Mouse (Mus musculus) midbrain, embryonic 11.5 days (tissue): ENCODE measurements around the gene Tmsb15l. TPM values are rescaled to one million over a fixed set of nuclear protein-coding genes. Genes with fewer than 3 reads are reported as not detected.

Experiments used
- ATAC-seq: fragments of 200-750 bp; cut with Nextera tagmentation; 2 replicates; pipeline ENCODE4 v1.8.0; 2017; ENCODE audit warnings: moderate TSS enrichment, moderate library complexity; ENCODE audit not compliant: low FRiP score
- DNase-seq: peaks from one replicate; pipeline ENCODE4 v3.0.0; 2015; ENCODE audit warnings: low spot score; ENCODE audit errors: missing footprints
- H3K27ac ChIP-seq: fragments of 300-500 bp; sonication (generic); 2 replicates; pipeline ENCODE4 v1.5.1; 2014; ENCODE audit warnings: low read depth, low read length
- H3K27me3 ChIP-seq: fragments of 300-500 bp; sonication (generic); 2 replicates; pipeline ENCODE4 v1.6.1; 2014; ENCODE audit warnings: mild to moderate bottlenecking, low read length, moderate library complexity, mixed read lengths; ENCODE audit not compliant: control insufficient read depth, insufficient read depth
- H3K36me3 ChIP-seq: fragments of 300-500 bp; sonication (generic); 2 replicates; pipeline ENCODE4 v1.6.1; 2014; ENCODE audit warnings: mild to moderate bottlenecking, low read length, moderate library complexity, mixed read lengths; ENCODE audit not compliant: control insufficient read depth, insufficient read depth
- H3K4me1 ChIP-seq: fragments of 300-500 bp; sonication (generic); 2 replicates; pipeline ENCODE4 v1.6.1; 2014; ENCODE audit warnings: low read length; ENCODE audit not compliant: control insufficient read depth, insufficient read depth
- H3K4me2 ChIP-seq: fragments of 300-500 bp; sonication (generic); 2 replicates; pipeline ENCODE4 v1.6.1; 2014; ENCODE audit warnings: mild to moderate bottlenecking, moderate library complexity
- H3K4me3 ChIP-seq: fragments of 300-500 bp; sonication (generic); 2 replicates; pipeline ENCODE4 v1.5.1; 2014; ENCODE audit warnings: low read depth, low read length
- H3K9ac ChIP-seq: fragments of 300-500 bp; sonication (generic); 2 replicates; pipeline ENCODE4 v1.6.1; 2014; ENCODE audit warnings: low read length
- H3K9me3 ChIP-seq: fragments of 300-500 bp; sonication (generic); 2 replicates; pipeline ENCODE4 v1.6.1; 2016; ENCODE audit warnings: low read length; ENCODE audit not compliant: control insufficient read depth
- polyA plus RNA-seq: library from polyadenylated mRNA; unstranded; fragments of >200 nt; fragmentation: Nextera tagmentation; extraction: Ambion mirVana; gene quantifications from 2 replicates; pipeline ENCODE4 v1.2.1, GENCODE M21; 2014

Tmsb15l gene
- polyA plus RNA-seq, 1 experiment from 2014 or later: 7.7 TPM

GRCm38 (mm10) chrX:136925863-136926262 lies 50.8 kb downstream of the Tmsb15l start:
- no peak for ATAC-seq
- H3K27ac ChIP-seq: no peak overlapping the region
- no peak overlapping the region for H3K4me3 ChIP-seq
- no peaks in the 10 kb centered on the region for H3K27me3 ChIP-seq
- H3K4me2 ChIP-seq: no peak overlapping the region
- no peak for DNase-seq
- no peaks in the 10 kb centered on the region for H3K36me3 ChIP-seq
- no peak overlapping the region for H3K9ac ChIP-seq
- H3K9me3 ChIP-seq: no peaks in the 10 kb centered on the region
- H3K4me1 ChIP-seq: no peaks in the 10 kb centered on the region

Other genes starting within 250 kb of the Tmsb15l start
- gene Morf4l2, start 233.2 kb downstream of the Tmsb15l start, polyA plus RNA-seq: 669 and 699 TPM in 2 replicates
- gene Glra4, start 196.7 kb downstream of the Tmsb15l start, polyA plus RNA-seq: 0.10 TPM in 1 of 2 replicates, not detected in the other
- 12.8 and 14.0 TPM in 2 replicates for gene Plp1, start 154.2 kb downstream of the Tmsb15l start, polyA plus RNA-seq
- gene Rab9b, start 108.1 kb downstream of the Tmsb15l start, polyA plus RNA-seq: 5.3 and 5.4 TPM in 2 replicates
- gene H2bfm, start 49.5 kb downstream of the Tmsb15l start, polyA plus RNA-seq: not detected in 2 replicates
- 60.9 and 62.2 TPM in 2 replicates for gene Tmsb15b2, start 1.4 kb downstream of the Tmsb15l start, polyA plus RNA-seq
- 26.4 and 30.1 TPM in 2 replicates for gene Tmsb15b1, start within 50 bp of the Tmsb15l start, polyA plus RNA-seq
- gene Zcchc18, start 16.3 kb upstream of the Tmsb15l start, polyA plus RNA-seq: 85.9 and 89.2 TPM in 2 replicates
- gene Slc25a53, start 61.4 kb upstream of the Tmsb15l start, polyA plus RNA-seq: 11.9 and 13.0 TPM in 2 replicates
- 13.4 and 15.1 TPM in 2 replicates for gene Fam199x, start 72.7 kb upstream of the Tmsb15l start, polyA plus RNA-seq
- gene Esx1, start 145.2 kb upstream of the Tmsb15l start, polyA plus RNA-seq: not detected in 2 replicates